Mouse (Mus musculus) embryonic facial prominence, embryonic 11.5 days (tissue): Measurements from ENCODE around the gene H2-Eb1. TPM values are rescaled to one million over a fixed set of nuclear protein-coding genes. Genes with fewer than 3 reads are reported as not detected.

Experiments used
- ATAC-seq: fragments of 200-750 bp; cut with Nextera tagmentation; replicated peaks from 2 replicates; pipeline ENCODE4 v1.8.0; 2017; ENCODE audit warnings: low read depth; ENCODE audit not compliant: insufficient number of reproducible peaks, low FRiP score, low TSS enrichment
- DNase-seq: peaks from one replicate; pipeline ENCODE4 v3.0.0-alpha.2; 2015; ENCODE audit warnings: low spot score
- H3K27ac ChIP-seq: fragments of 300-500 bp; sonication (generic); replicated peaks from 2 replicates; pipeline ENCODE4 v1.5.1; 2014; ENCODE audit warnings: mild to moderate bottlenecking, low read depth, low read length, control low read depth
- H3K27me3 ChIP-seq: fragments of 300-500 bp; sonication (generic); 2 replicates; pipeline ENCODE4 v1.6.1; 2014; ENCODE audit warnings: mild to moderate bottlenecking, low read length, moderate library complexity, mixed read lengths; ENCODE audit not compliant: control insufficient read depth, insufficient read depth
- H3K36me3 ChIP-seq: fragments of 300-500 bp; sonication (generic); replicated peaks from 2 replicates; pipeline ENCODE4 v1.6.1; 2014; ENCODE audit warnings: low read depth, mild to moderate bottlenecking, low read length, moderate library complexity, mixed read lengths; ENCODE audit not compliant: control insufficient read depth, insufficient read depth
- H3K4me1 ChIP-seq: fragments of 300-500 bp; sonication (generic); 2 replicates; pipeline ENCODE4 v1.6.1; 2014; ENCODE audit warnings: low read length, mixed read lengths; ENCODE audit not compliant: control insufficient read depth, insufficient read depth
- H3K4me2 ChIP-seq: fragments of 300-500 bp; sonication (generic); 2 replicates; pipeline ENCODE4 v1.6.1; 2014; ENCODE audit warnings: low read depth, mild to moderate bottlenecking, control low read depth, low read length, moderate library complexity
- H3K4me3 ChIP-seq: fragments of 300-500 bp; sonication (generic); 2 replicates; pipeline ENCODE4 v1.5.1; 2014; ENCODE audit warnings: low read depth, low read length, control low read depth
- H3K9ac ChIP-seq: fragments of 300-500 bp; sonication (generic); replicated peaks from 2 replicates; pipeline ENCODE4 v1.6.1; 2014; ENCODE audit warnings: mild to moderate bottlenecking, control low read depth, low read length
- H3K9me3 ChIP-seq: fragments of 300-500 bp; sonication (generic); replicated peaks from 2 replicates; pipeline ENCODE4 v1.6.1; 2016; ENCODE audit warnings: mild to moderate bottlenecking, low read length, inconsistent platforms, mixed read lengths; ENCODE audit not compliant: control insufficient read depth
- WGBS: fragments of 180-500 bp; shearing (Covaris S2); extraction: QIAGEN DNeasy Blood & Tissue Kit; methylation state at CpG from one replicate; pipeline ENCODE4 v1.1.7; 2014; 5-methylcytosine and 5-hydroxymethylcytosine counted together
- polyA plus RNA-seq: library from polyadenylated mRNA; unstranded; fragments of >200 nt; fragmentation: Nextera tagmentation; extraction: Ambion mirVana; gene quantifications from 2 replicates; pipeline ENCODE4 v1.2.1, GENCODE M21; 2014

H2-Eb1 gene
- polyA plus RNA-seq, 1 experiment from 2014 or later = 1.5 TPM

DNA sequence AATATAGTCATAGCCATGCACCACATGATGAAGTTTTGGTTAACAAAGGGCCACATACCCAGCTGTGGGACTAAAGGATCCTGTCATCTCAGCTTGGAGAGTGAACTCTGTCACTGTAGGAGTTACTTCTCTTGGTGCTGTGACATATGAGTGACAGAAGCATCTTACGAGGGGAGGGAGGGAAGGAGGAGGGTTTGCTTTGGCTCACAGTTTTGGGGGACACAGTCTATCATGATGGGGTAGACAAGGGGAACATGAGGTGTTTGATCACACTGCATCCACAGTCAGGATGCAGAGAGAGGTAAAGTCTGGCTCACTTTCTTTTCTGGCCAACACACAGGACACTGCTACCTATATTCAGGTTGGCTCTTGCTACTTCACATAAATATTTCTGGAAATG, 23.8 kb upstream of the H2-Eb1 start:
- no peak overlapping the region for H3K4me3 ChIP-seq
- no peak for DNase-seq
- WGBS = 57% methylated on average over 1 of the region's 1 CpGs

DNA sequence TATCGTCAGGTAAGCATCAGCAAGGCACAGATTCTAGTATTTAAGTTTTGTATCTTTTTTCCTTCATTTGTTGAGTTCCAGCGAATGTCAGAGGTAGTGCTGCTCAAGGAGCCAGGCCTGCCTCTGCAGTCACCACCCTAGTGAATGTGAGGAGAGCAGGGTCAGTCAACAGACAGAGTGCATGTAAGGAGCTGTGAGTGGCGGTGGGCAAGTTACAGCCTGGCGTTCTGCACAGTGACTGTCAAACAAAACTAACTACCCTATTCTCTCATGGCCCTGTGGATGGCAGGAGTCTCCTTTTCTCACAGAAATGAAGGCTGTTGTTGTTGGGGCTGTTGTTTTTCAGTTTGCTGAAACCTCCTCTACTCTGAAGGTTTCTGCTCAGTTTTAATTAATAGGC, 20.3 kb upstream of the H2-Eb1 start:
- Histone ChIP-seq H3K4me1 (no peaks in the 10 kb centered on the region), H3K36me3 (no peaks in the 10 kb centered on the region), H3K27me3 (no peaks in the 10 kb centered on the region), H3K4me3 (no peak overlapping the region), H3K27ac (no peak overlapping the region), H3K9me3 (no peaks in the 10 kb centered on the region), H3K4me2 (no peak overlapping the region), H3K9ac (no peak overlapping the region)
- ATAC-seq (no peak), DNase-seq (no peak)
- 77% methylated on average over 4 of the region's 4 CpGs for WGBS

More for the DNA sequence above, 23.8 kb upstream of the H2-Eb1 start:
- no peak for ATAC-seq
- no peaks in the 10 kb centered on the region for H3K4me1 ChIP-seq
- no peak overlapping the region for H3K9ac ChIP-seq
- no peak overlapping the region for H3K4me2 ChIP-seq
- H3K27me3 ChIP-seq = no peaks in the 10 kb centered on the region
- no peaks in the 10 kb centered on the region for H3K36me3 ChIP-seq
- H3K27ac ChIP-seq = no peak overlapping the region
- no peaks in the 10 kb centered on the region for H3K9me3 ChIP-seq

DNA sequence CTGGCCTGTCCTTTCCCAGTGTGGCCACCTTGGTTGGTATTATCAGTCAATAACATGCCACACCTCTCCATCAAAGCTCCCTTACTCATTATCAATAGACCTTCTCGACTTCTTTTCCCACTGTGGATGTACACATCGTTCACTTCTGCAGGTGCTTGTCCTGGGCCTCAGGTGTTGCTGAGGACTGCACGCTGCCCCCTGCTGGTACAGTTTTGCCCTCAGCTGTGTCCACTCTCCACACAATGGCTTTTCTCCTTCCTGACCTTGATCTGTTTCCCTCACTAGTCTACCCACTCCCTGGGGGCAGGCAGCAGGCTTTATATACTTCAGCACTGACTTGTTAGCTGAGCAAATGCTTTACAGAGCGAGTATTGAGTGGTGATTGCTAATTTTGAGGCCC, 19.8 kb upstream of the H2-Eb1 start:
- 42% methylated on average over 4 of the region's 4 CpGs for WGBS
- H3K4me2 ChIP-seq = no peak overlapping the region
- no peaks in the 10 kb centered on the region for H3K27me3 ChIP-seq
- DNase-seq = peak; percentile 17
- no peak for ATAC-seq
- no peak overlapping the region for H3K4me3 ChIP-seq
- H3K4me1 ChIP-seq = no peaks in the 10 kb centered on the region
- H3K27ac ChIP-seq = no peak overlapping the region
- H3K9me3 ChIP-seq = no peaks in the 10 kb centered on the region
- H3K9ac ChIP-seq = no peak overlapping the region
- H3K36me3 ChIP-seq = no peaks in the 10 kb centered on the region

DNA sequence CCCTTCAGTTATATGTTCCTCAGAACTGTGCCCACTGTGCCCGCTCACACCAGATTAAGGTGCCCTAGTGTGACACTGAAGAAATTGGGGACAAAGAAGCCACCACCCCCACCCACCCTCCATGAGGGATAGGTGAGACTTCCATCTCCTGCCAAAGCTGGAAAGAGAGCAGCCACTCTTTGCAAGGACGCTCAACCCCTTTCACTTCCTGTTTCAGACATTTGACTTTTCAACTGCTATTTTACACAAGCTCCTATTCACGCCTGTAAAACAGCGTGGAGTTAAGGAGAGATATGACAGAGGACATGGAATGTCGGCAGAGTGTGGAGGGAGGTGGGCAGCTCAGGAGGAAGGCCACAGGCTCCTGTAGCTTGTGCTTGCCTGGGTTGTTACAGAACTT, 19.2 kb upstream of the H2-Eb1 start:
- H3K4me3 ChIP-seq = no peak overlapping the region
- no peaks in the 10 kb centered on the region for H3K27me3 ChIP-seq
- H3K4me1 ChIP-seq = no peaks in the 10 kb centered on the region
- no peaks in the 10 kb centered on the region for H3K9me3 ChIP-seq
- no peak overlapping the region for H3K9ac ChIP-seq
- H3K4me2 ChIP-seq = no peak overlapping the region
- no peak for DNase-seq
- WGBS = 72% methylated on average over 5 of the region's 5 CpGs
- no peaks in the 10 kb centered on the region for H3K36me3 ChIP-seq
- ATAC-seq = no peak
- H3K27ac ChIP-seq = no peak overlapping the region

DNA sequence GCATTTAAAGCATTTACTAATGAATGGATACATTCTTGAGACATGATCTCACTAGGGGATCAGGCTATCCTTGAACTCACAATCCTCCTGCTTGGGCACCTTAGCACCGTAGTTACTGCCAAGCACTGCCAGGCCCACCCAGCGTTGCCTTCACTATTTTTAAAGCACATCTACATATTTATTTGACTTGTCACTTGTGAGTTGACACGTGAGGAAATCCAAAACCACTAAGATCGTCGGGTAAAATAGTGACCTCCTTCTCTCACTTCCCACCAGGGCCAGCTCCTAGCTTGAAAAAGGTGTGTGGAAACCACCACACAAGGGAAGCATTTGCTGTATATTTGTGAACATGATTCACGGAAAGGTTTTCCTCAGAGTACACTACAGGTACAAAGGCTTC, 18.7 kb upstream of the H2-Eb1 start:
- H3K27ac ChIP-seq = no peak overlapping the region
- no peak overlapping the region for H3K9ac ChIP-seq
- no peaks in the 10 kb centered on the region for H3K27me3 ChIP-seq
- H3K36me3 ChIP-seq = no peaks in the 10 kb centered on the region
- DNase-seq (no peak), ATAC-seq (no peak)
- no peaks in the 10 kb centered on the region for H3K4me1 ChIP-seq
- no peaks in the 10 kb centered on the region for H3K9me3 ChIP-seq
- H3K4me2 ChIP-seq = no peak overlapping the region
- 62% methylated on average over 6 of the region's 6 CpGs for WGBS
- no peak overlapping the region for H3K4me3 ChIP-seq

DNA sequence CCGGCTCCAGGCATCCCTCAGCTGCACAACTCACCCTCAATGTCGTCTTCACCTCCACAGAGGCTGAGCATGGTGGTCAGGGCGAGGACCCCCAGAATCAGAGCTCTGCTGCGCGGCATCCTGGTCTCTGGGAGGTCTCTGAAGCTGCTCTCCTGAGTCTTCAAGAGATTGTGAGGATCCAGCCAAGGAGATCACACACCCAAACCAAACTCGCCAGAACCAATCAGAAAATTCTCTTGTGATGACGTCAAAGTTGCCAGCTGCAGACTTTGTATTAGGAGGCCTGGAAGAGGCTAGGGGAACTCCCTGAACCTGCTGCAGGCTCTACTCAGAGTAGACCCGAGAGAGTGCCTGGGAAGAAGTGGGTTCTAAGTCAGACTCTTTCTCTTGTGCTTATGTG, 18.0 kb upstream of the H2-Eb1 start, which contains the start of gene H2-Aa:
Gene H2-Aa (minus strand): TSS at position 176 of the 400 bp plus-strand sequence.
- Histone ChIP-seq H3K27ac (no peak within 1 kb of the TSS), H3K4me3 (no peak within 1 kb of the TSS), H3K4me1 (no peaks in the 10 kb centered on the region), H3K4me2 (no peak within 1 kb of the TSS), H3K27me3 (no peaks in the 10 kb centered on the region), H3K9me3 (no peaks in the 10 kb centered on the region), H3K36me3 (no peaks in the 10 kb centered on the region), H3K9ac (no peak within 1 kb of the TSS)
- 15% methylated on average over 8 of the region's 8 CpGs for WGBS
- ATAC-seq = no peak
- DNase-seq = peak; percentile 78

DNA sequence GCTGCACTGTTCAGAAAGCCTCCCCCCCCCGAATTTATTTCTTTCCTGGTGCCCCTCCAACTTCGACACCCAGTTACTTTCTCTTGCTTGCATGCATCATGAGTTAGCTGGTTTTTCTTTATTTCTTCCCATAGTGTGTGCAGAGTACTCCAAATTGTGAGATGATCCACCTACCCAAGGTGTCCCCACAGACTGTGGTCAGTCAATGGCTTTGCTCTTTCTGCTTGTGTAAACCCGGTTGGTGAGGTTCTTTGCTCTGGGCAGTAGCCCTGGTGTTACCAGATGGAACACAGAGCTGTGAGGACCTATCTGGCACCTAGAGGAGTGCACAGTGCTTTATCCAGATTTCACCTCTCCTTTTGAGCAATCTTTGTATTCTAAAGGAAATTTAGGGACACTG, 17.5 kb upstream of the H2-Eb1 start:
- H3K9me3 ChIP-seq = no peaks in the 10 kb centered on the region
- no peaks in the 10 kb centered on the region for H3K36me3 ChIP-seq
- no peak overlapping the region for H3K9ac ChIP-seq
- WGBS = 50% methylated on average over 3 of the region's 3 CpGs
- no peak overlapping the region for H3K4me3 ChIP-seq
- DNase-seq = no peak
- ATAC-seq = no peak
- H3K27me3 ChIP-seq = no peaks in the 10 kb centered on the region
- no peaks in the 10 kb centered on the region for H3K4me1 ChIP-seq
- no peak overlapping the region for H3K4me2 ChIP-seq
- H3K27ac ChIP-seq = no peak overlapping the region

DNA sequence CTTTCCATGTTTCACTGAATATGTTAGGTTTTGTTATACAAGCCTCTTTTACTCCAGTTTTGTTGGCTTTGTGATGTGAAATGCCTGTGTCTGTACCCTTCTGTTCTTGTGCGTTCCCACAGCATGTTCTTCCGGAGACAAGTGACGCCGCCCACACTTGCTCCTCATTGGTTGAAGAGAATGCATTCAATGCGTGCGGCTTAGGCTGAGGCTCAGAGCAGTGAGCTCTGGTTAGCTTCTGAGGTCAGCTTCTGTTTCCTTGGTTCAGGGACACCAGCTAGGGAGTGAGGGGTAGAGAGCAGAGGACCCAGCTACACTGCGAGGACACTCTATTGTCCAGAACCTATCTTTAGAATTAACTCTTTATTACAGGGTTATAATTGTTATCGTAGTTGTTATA, 14.1 kb upstream of the H2-Eb1 start:
- Histone ChIP-seq H3K9ac (no peak overlapping the region), H3K4me3 (no peak overlapping the region), H3K4me1 (no peaks in the 10 kb centered on the region), H3K36me3 (no peaks in the 10 kb centered on the region), H3K4me2 (no peak overlapping the region), H3K27me3 (no peaks in the 10 kb centered on the region), H3K9me3 (no peaks in the 10 kb centered on the region), H3K27ac (no peak overlapping the region)
- DNase-seq (peak; percentile 89), ATAC-seq (peak; percentile 90; the same call in 1 of the 2 replicates)
- 19% methylated on average over 8 of the region's 8 CpGs for WGBS
